Mouse (Mus musculus) heart, postnatal 0 days (tissue): ENCODE results near the gene Tril.

ENCODE experiments used
- CTCF ChIP-seq: IDR thresholded peaks from 2 replicates; pipeline ENCODE4 v1.5.1; 2016; ENCODE audit warnings: antibody characterized with exemption, control low read depth, low read depth
- EP300 ChIP-seq: IDR thresholded peaks from 2 replicates; pipeline ENCODE4 v1.6.1; 2016; ENCODE audit warnings: antibody characterized with exemption, low read depth

DNA sequence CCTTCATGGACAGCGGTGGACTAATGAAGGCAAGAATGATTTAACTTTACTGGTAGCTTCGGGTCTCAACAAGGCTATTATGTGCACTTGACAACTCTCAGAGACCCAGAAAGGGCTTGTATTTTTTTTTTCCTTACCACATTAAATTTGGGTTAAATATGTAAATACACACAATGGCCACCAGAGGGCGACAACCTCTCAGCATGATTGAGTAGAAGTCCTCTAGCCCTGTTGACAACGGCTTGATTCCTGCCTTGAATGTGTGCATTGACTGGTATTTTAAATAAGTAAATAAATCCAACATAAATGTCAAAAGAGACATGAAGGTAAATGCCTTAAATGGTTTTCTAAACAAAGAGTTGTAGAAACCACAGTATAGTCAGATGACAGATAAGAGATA lies 39.5 kb downstream of the Tril start:
- TF ChIP-seq CTCF (peak; percentile 78), EP300 (no peak)
